Mouse (Mus musculus) adrenal gland (tissue): ENCODE measurements around the gene Tnfsf13b.

Experiments
- intact Hi-C: fragments of 180-260 bp; cut with DNase I; formaldehyde crosslinking; loops from one replicate; pipeline ENCODE4 v1.15.1; 2025

Tnfsf13b gene

DNA sequence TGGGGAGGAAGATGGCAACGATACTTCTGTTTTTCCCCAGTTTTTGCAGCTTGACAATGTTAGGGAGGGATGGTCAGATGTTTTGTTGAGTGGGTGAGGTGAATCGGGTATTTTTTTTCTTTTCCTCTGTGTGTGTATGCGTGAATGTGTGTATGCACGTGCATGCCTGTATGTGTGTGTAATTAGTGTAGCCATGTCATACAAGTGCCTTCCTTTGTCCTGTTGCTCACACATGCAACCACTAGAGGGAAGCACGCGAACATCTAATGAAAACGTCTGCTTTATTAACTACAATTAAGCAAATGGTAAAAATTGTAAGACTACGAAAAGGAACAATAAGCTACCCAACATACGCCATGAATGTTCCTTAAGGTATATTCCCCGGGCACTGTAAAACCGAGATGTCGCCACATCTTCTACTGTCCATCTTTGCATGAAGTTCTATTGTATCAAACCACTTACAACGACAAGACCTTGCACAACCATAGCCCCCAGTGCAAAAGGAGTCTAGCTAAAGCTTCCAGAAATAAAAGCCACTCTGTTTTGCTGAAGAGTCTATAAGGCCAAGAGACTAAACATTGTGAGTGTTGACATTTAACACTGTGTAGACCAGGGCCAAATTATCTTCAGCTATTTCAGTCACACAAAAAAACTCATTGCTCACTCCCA, 37.7 kb downstream of the Tnfsf13b start:
- intact Hi-C loops: no loop called here

DNA sequence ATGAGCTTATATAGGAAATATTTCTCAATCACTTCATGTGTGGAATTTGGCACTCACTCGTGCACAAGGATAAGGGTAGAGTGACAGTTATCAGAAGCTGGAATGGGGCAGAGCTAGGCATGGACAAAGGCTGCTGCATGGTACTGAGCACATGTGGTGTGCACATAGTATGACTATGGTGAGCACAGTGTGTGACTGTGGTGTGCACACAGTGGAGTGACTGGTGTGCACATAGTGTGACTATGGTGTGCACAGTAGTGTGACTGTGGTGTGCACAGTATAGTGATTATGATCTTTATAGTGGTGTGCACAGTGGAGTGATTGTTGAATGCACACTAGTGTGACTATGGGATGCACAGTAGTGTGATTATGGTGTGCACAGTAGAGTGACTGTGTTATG, 39.5 kb downstream of the Tnfsf13b start:
- intact Hi-C loops: no loop called here

DNA sequence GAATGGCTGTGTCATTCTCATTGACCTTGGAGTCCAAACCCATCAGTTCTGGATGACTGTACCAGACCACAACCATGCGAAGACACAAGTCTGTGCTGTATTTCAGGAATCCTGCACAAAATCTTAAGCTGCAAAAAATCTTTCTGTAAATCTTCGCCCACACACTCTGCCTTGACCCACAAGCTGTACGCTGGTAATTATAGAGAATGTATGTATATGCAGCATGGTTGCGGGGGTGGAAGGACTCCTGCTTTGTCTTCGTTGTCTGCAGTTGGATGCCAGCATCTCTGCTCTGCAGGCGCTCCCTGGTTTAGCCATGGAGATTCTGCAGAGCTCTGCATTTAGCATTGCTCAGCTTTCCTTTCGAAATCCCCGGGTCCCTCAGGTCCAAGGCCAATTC, 42.9 kb downstream of the Tnfsf13b start:
- intact Hi-C loops: no loop called here

DNA sequence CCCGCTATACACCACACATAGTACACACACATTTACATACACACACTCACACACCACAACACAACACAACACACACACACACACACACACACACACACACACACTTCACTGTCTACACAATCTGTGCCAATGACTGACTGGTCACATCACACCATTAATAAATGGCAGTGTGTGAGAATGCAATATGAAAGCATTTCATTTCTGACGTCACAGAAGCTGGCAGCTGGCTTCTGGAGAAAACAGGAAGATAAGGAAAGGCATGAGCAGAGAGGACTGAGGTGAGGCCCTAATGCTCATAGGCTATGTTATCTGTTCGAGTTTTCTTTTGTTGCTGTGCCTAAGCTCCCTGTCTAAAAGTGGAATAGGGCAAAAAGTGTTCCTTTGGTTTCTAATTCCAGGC, 45.3 kb downstream of the Tnfsf13b start:
- intact Hi-C loops: loop anchor here (5.0 kb wide), 1 partner anchor 351 kb away; no protein-coding TSS in a partner anchor

DNA sequence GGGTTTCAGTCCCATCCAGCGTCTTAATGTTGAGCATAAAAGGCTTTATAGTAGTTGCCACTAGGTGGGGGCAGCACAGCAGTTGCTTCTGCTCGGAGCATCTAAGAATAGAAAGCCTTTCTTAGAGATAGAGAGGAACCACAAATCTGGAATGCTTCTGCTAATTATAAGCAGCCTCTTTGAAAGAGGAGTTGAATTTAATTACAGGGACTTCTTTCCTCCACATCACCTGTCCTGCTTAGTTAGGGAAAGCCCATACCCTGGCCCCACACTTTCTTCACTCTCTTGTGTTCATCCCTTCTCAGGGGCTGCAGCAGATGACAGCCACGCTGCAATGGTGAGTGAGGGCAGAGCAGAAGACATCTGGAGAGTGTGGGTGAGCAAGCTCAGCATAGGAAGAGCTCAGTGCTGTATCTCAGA, 47.3 kb downstream of the Tnfsf13b start:
- intact Hi-C loops: loop anchor here (5.0 kb wide), 1 partner anchor 349 kb away; no protein-coding TSS in a partner anchor

DNA sequence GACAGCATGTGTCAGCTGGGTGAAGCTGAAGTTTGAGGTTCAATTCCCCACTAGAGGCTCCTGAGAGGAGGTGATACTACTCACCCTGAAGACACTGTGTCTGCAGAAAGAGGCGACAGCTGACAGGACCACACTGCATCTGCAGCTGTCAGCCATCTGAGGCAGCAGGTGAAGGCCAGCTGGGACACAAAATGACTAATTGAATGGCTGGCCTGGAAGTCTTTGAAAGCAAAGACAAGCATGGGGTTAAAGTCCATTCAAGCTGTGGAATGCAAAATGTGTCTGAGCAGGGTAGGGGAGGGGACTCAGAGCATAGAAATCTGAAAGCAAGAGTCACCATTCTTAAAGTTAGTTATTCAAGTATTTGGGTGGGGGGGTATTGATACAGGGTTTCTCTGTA, 54.7 kb downstream of the Tnfsf13b start:
- intact Hi-C loops: no loop called here

DNA sequence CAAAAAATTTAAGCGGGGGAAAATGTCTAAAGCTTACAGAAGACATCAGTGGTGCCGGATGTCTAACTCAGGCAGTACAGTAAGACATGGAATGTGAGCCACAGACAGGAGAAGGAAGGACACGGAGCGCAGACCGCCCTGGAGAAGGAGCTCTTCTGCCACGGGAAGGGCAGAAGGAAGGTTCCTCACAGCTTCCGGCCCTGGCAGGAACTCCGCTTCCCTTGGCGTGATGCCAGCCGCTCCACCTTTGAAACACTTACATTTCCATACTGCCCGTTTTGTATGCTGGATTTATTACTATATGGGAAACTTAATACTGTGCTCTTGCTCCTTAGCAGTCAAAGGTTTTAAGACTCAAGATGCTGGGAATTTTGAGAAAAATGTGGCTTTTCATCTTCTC, 60.6 kb downstream of the Tnfsf13b start:
- intact Hi-C loops: no loop called here

DNA sequence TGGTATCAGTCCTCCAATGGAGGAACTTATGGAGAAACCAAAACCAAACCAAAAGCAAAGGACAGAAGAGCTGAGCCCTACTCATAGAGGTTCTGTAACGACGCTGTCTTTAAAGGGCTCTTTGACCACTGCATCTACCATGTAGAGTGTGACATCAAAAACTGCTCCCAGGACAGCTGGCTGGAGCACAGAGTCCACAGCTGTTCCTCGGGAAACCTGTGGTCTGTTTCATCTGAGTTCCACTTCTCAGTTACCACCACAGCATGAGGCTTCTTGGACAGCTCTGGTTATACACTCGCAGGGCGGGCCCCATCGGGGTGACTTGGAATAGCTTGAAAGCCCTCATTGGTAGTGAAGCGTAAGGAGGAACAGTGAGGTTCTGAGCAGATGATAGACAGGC, 61.5 kb downstream of the Tnfsf13b start:
- intact Hi-C loops: no loop called here

DNA sequence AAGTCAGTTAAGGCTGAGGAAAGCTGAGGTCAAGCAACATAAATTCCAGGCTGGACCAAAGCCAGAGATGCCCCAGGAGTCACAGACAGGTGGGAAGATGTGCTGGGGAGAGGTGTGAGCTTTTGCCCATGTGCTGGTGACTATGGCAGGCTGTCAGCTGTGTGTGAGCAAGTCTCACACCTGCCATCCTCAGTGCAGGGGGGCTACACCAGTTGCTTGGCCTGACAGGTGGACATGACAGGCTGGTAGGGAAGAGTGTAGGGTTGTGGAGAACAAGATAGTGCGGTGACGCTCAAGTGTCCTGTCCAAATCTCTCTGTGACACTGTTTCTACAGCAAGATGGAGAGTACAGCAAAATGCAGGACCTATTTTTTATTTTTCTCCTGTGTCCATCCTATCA, 66.1 kb downstream of the Tnfsf13b start:
- intact Hi-C loops: no loop called here
